22 mouse cellular contexts compared by ENCODE assay signal in genomic region chr2:170503343-170503742, GRCm38 (mm10). TPM values are rescaled to one million over a fixed set of nuclear protein-coding genes. Genes with fewer than 3 reads are reported as not detected.
A peak's percentile ranks its signal among the peaks of the same experiment; 100 is the strongest.
DNase-seq lines count a peak whose midpoint lies in the region; ATAC-seq lines count a peak whose summit lies in the region.
"Had no signal": no experiment of that assay in that cellular context is flagged by ENCODE, and none has a peak within 500 bp of the region (broad histone marks: within the 10 kb centered on the region; RNA-seq: fewer than 3 reads in every experiment).

No protein-coding gene starts in this region.

- H3K4me3 ChIP-seq in heart, embryonic 15.5 days, result no peak overlapping the region
- H3K4me3 ChIP-seq in forebrain, embryonic 14.5 days (ENCODE audit: low read depth, low read length), result no peak overlapping the region
- H3K4me3 ChIP-seq: embryonic facial prominence, embryonic 10.5 days; erythroblast, embryonic 14.5 days; gastrocnemius, adult 2 months; heart, embryonic 10.5 days; layer of hippocampus, adult 2 months; limb, embryonic 15.5 days had no signal

- 15% methylated on average over 8 of the region's 8 CpGs for WGBS in heart, embryonic 15.5 days
- 61% methylated on average over 8 of the region's 8 CpGs for WGBS in forebrain, embryonic 14.5 days

- H3K36me3 ChIP-seq in heart, embryonic 15.5 days, result no peaks in the 10 kb centered on the region
- H3K36me3 ChIP-seq in forebrain, embryonic 14.5 days (ENCODE audit: control insufficient read depth, insufficient read depth, low read length), result no peaks in the 10 kb centered on the region
- H3K36me3 ChIP-seq: embryonic facial prominence, embryonic 10.5 days; heart, embryonic 10.5 days; limb, embryonic 15.5 days had no signal

- H3K4me2 ChIP-seq in heart, embryonic 15.5 days, result no peak overlapping the region
- no peak overlapping the region for H3K4me2 ChIP-seq in forebrain, embryonic 14.5 days (ENCODE audit: low read length)
- H3K4me2 ChIP-seq: limb, embryonic 15.5 days had no signal

- no peak for DNase-seq in heart, adult 8-10 months (ENCODE audit: low spot score)
- peak; percentile 53 for DNase-seq in 3T3-L1 (ENCODE audit: low read depth, low spot score)
- peak; percentile 77 for DNase-seq in Muller cell, postnatal 12 days (ENCODE audit: inconsistent ontology term)
- no peak for DNase-seq in forebrain, embryonic 14.5 days (ENCODE audit: low spot score)
- no peak for DNase-seq in testis, postnatal 10 days (ENCODE audit: low spot score)
- DNase-seq: cerebellum, postnatal 14 days; forebrain, postnatal 0 days; gastrocnemius, adult 2 months; heart, postnatal 36 days; lung, adult 18-20 months had no signal

- peaks cover 3% of the 10 kb centered on the region; the same call in 1 of the 2 replicates for H3K4me1 ChIP-seq in heart, embryonic 15.5 days (replicated peaks)
- no peaks in the 10 kb centered on the region for H3K4me1 ChIP-seq in forebrain, embryonic 14.5 days (ENCODE audit: control insufficient read depth, insufficient read depth, low read length)

- no peaks in the 10 kb centered on the region for H3K9me3 ChIP-seq in heart, embryonic 15.5 days (replicated peaks)
- H3K9me3 ChIP-seq in forebrain, embryonic 14.5 days (replicated peaks; ENCODE audit: control insufficient read depth, low read length), result no peaks in the 10 kb centered on the region
- H3K9me3 ChIP-seq: embryonic facial prominence, embryonic 10.5 days; heart, embryonic 10.5 days; limb, embryonic 15.5 days; megakaryocyte, embryonic 14.5 days had no signal

- H3K9ac ChIP-seq in heart, embryonic 15.5 days, result no peak overlapping the region
- no peak overlapping the region for H3K9ac ChIP-seq in forebrain, embryonic 14.5 days (ENCODE audit: low read length)
- H3K9ac ChIP-seq: forebrain, postnatal 0 days; limb, embryonic 15.5 days had no signal

- H3K27ac ChIP-seq in heart, embryonic 15.5 days, result no peak overlapping the region
- no peak overlapping the region for H3K27ac ChIP-seq in forebrain, embryonic 14.5 days (ENCODE audit: low read depth, low read length)
- H3K27ac ChIP-seq: embryonic facial prominence, embryonic 10.5 days; gastrocnemius, adult 2 months; heart, embryonic 10.5 days; layer of hippocampus, adult 2 months; limb, embryonic 15.5 days had no signal

- H3K27me3 ChIP-seq in heart, embryonic 15.5 days, result peaks cover 86% of the 10 kb centered on the region
- no peaks in the 10 kb centered on the region for H3K27me3 ChIP-seq in forebrain, embryonic 14.5 days (replicated peaks; ENCODE audit: control insufficient read depth, insufficient read depth, low read length)

- ATAC-seq in heart, embryonic 15.5 days (replicated peaks; ENCODE audit: insufficient number of reproducible peaks, insufficient read depth, low FRiP score, low read depth), result 0 out of 2 replicates have a peak, but pooled peaks have one; percentile 45
- ATAC-seq in hematopoietic stem cell, adult 5-6 weeks (replicated peaks in 1 of 2; ENCODE audit: insufficient read depth in 1 of 2, low FRiP score in 2 of 2, low TSS enrichment in 1 of 2, low read depth in 1 of 2, poor library complexity in 2 of 2, severe bottlenecking in 2 of 2), result peak; percentile 40 to 60; a peak in 3 of 4 replicates
- ATAC-seq in forebrain, embryonic 14.5 days, result no peak
- ATAC-seq: CD4-positive, CD25-positive, alpha-beta regulatory T cell, adult 4 months; forebrain, postnatal 0 days had no signal

RNA-seq across cellular contexts. Expression of gene Cyp24a1, which starts 6.4 kb away (rescaled TPM):
- polyA plus RNA-seq in heart, embryonic 15.5 days (2015; fragmentation: Nextera tagmentation; extraction: Ambion mirVana), result not detected in 2 replicates
- total RNA-seq in heart, adult 8-10 months (2022), result not detected
- total RNA-seq in hematopoietic stem cell, adult 5-6 weeks (2017), result 0.44 TPM in 1 of 2 replicates, not detected in the other
- not detected in 2 replicates for polyA plus RNA-seq in forebrain, embryonic 14.5 days (2014; fragmentation: Nextera tagmentation; extraction: Ambion mirVana)
- total RNA-seq: forebrain, postnatal 0 days; gastrocnemius, adult 2 months; heart, postnatal 36 days; layer of hippocampus, adult 2 months; left cerebral cortex, postnatal 14 days; neutrophil, adult 5-6 weeks had no signal
- polyA plus RNA-seq: CD4-positive, CD25-positive, alpha-beta regulatory T cell, adult 4 months; embryonic facial prominence, embryonic 10.5 days; erythroblast, embryonic 14.5 days; forebrain, postnatal 0 days; heart, embryonic 10.5 days; limb, embryonic 15.5 days; stomach, embryonic 14.5 days had no signal

RNA-seq across cellular contexts. Expression of gene Pfdn4, which starts 7.1 kb away (rescaled TPM):
- 38.9 and 50.7 TPM in 2 replicates for polyA plus RNA-seq in heart, embryonic 15.5 days (2015; fragmentation: Nextera tagmentation; extraction: Ambion mirVana)
- total RNA-seq in heart, adult 8-10 months (2022), result 10 to 100 TPM in 2 of 4 experiments, 1 to 10 TPM in 2; 9.4 to 12.6 (median 10.9) TPM
- total RNA-seq in hematopoietic stem cell, adult 5-6 weeks (2017), result 52.9 and 58.7 TPM in 2 replicates
- polyA plus RNA-seq in forebrain, embryonic 14.5 days (2014; fragmentation: Nextera tagmentation; extraction: Ambion mirVana), result 128 and 139 TPM in 2 replicates

Comparison
In these comparisons a context has a peak if more than half of its experiments do, and no peak if none do; other contexts are left out.
1. DNase-seq: peak in 3T3-L1 (single experiment) and Muller cell, postnatal 12 days (single experiment); none in heart, adult 8-10 months (single experiment), forebrain, embryonic 14.5 days (single experiment) and testis, postnatal 10 days (single experiment).